Mouse (Mus musculus): ENCODE data around the gene Gm6803. TPM values are rescaled to one million over a fixed set of nuclear protein-coding genes. Genes with fewer than 3 reads are reported as not detected.
"Not testable (repeated sequence)": the region's sequence is repeated elsewhere in the genome, so short reads cannot be mapped to it uniquely, and the experiment has no call there.

The Gm6803 gene
- not detected for polyA plus RNA-seq (2012; fragmentation: generic; extraction: Trizol)
- long read RNA-seq, experiment 1: 0 reads
- long read RNA-seq, experiment 2: 0 reads

- not testable (repeated sequence) for H3K79me3 ChIP-seq (ENCODE audit: low read depth); H3K4me3 ChIP-seq (ENCODE audit: insufficient read depth, poor library complexity, severe bottlenecking); H3K36me3 ChIP-seq (ENCODE audit: control insufficient read depth, insufficient read depth); H3K27me3 ChIP-seq (ENCODE audit: control insufficient read depth, insufficient read depth, insufficient read length); H3K79me2 ChIP-seq (ENCODE audit: control insufficient read depth, insufficient read depth); H3ac ChIP-seq (ENCODE audit: control insufficient read depth, insufficient read length, low read depth)
Measured at GRCm38 (mm10) chr12:88018671-88019070, at the start of gene Gm6803. Gene Gm6803 (minus strand): TSS chr12:88018771.

- H3K79me3 ChIP-seq (ENCODE audit: low read depth); H3K27me3 ChIP-seq (ENCODE audit: control insufficient read depth, insufficient read depth, insufficient read length); H3K4me3 ChIP-seq (ENCODE audit: insufficient read depth, poor library complexity, severe bottlenecking); H3K36me3 ChIP-seq (ENCODE audit: control insufficient read depth, insufficient read depth); H3K79me2 ChIP-seq (ENCODE audit: control insufficient read depth, insufficient read depth); H3ac ChIP-seq (ENCODE audit: control insufficient read depth, insufficient read length, low read depth): not testable (repeated sequence)
Measured at GRCm38 (mm10) chr12:88045226-88045625, 26.7 kb upstream of the Gm6803 start.

- H3K36me3 ChIP-seq (ENCODE audit: control insufficient read depth, insufficient read depth); H3K4me3 ChIP-seq (ENCODE audit: insufficient read depth, poor library complexity, severe bottlenecking): not testable (repeated sequence)
Measured at GRCm38 (mm10) chr12:88039703-88040102, 21.1 kb upstream of the Gm6803 start.

GRCm38 (mm10) chr12:88039062-88039461 is 20.5 kb upstream of the Gm6803 start:
- H3K79me3 ChIP-seq (ENCODE audit: low read depth); H3K36me3 ChIP-seq (ENCODE audit: control insufficient read depth, insufficient read depth); H3ac ChIP-seq (ENCODE audit: control insufficient read depth, insufficient read length, low read depth); H3K4me3 ChIP-seq (ENCODE audit: insufficient read depth, poor library complexity, severe bottlenecking); H3K79me2 ChIP-seq (ENCODE audit: control insufficient read depth, insufficient read depth); H3K27me3 ChIP-seq (ENCODE audit: control insufficient read depth, insufficient read depth, insufficient read length): not testable (repeated sequence)

More at GRCm38 (mm10) chr12:88039703-88040102, 21.1 kb upstream of the Gm6803 start:
- H3ac ChIP-seq (ENCODE audit: control insufficient read depth, insufficient read length, low read depth); H3K79me2 ChIP-seq (ENCODE audit: control insufficient read depth, insufficient read depth); H3K27me3 ChIP-seq (ENCODE audit: control insufficient read depth, insufficient read depth, insufficient read length); H3K79me3 ChIP-seq (ENCODE audit: low read depth): not testable (repeated sequence)

- not testable (repeated sequence) for H3K79me3 ChIP-seq (ENCODE audit: low read depth); H3ac ChIP-seq (ENCODE audit: control insufficient read depth, insufficient read length, low read depth); H3K4me3 ChIP-seq (ENCODE audit: insufficient read depth, poor library complexity, severe bottlenecking); H3K27me3 ChIP-seq (ENCODE audit: control insufficient read depth, insufficient read depth, insufficient read length); H3K79me2 ChIP-seq (ENCODE audit: control insufficient read depth, insufficient read depth); H3K36me3 ChIP-seq (ENCODE audit: control insufficient read depth, insufficient read depth)
Measured at GRCm38 (mm10) chr12:88032250-88032649, 13.7 kb upstream of the Gm6803 start.

- not testable (repeated sequence) for H3K36me3 ChIP-seq (ENCODE audit: control insufficient read depth, insufficient read depth); H3ac ChIP-seq (ENCODE audit: control insufficient read depth, insufficient read length, low read depth); H3K79me2 ChIP-seq (ENCODE audit: control insufficient read depth, insufficient read depth); H3K79me3 ChIP-seq (ENCODE audit: low read depth); H3K4me3 ChIP-seq (ENCODE audit: insufficient read depth, poor library complexity, severe bottlenecking); H3K27me3 ChIP-seq (ENCODE audit: control insufficient read depth, insufficient read depth, insufficient read length)
Measured at GRCm38 (mm10) chr12:88026704-88027103, 8.1 kb upstream of the Gm6803 start, which contains the start of gene Gm2056. Gene Gm2056 (plus strand): TSS chr12:88027004.

GRCm38 (mm10) chr12:88011548-88011947 is 7.0 kb downstream of the Gm6803 start, which contains the start of gene Gm2075:
Gene Gm2075 (plus strand): TSS chr12:88011848.
- not testable (repeated sequence) for H3K79me3 ChIP-seq (ENCODE audit: low read depth); H3K27me3 ChIP-seq (ENCODE audit: control insufficient read depth, insufficient read depth, insufficient read length); H3K4me3 ChIP-seq (ENCODE audit: insufficient read depth, poor library complexity, severe bottlenecking); H3ac ChIP-seq (ENCODE audit: control insufficient read depth, insufficient read length, low read depth); H3K79me2 ChIP-seq (ENCODE audit: control insufficient read depth, insufficient read depth); H3K36me3 ChIP-seq (ENCODE audit: control insufficient read depth, insufficient read depth)

GRCm38 (mm10) chr12:88004118-88004517 is 14.5 kb downstream of the Gm6803 start:
- not testable (repeated sequence) for H3ac ChIP-seq (ENCODE audit: control insufficient read depth, insufficient read length, low read depth); H3K36me3 ChIP-seq (ENCODE audit: control insufficient read depth, insufficient read depth); H3K79me2 ChIP-seq (ENCODE audit: control insufficient read depth, insufficient read depth); H3K4me3 ChIP-seq (ENCODE audit: insufficient read depth, poor library complexity, severe bottlenecking); H3K27me3 ChIP-seq (ENCODE audit: control insufficient read depth, insufficient read depth, insufficient read length); H3K79me3 ChIP-seq (ENCODE audit: low read depth)

- not testable (repeated sequence) for H3K79me3 ChIP-seq (ENCODE audit: low read depth); H3K4me3 ChIP-seq (ENCODE audit: insufficient read depth, poor library complexity, severe bottlenecking); H3K27me3 ChIP-seq (ENCODE audit: control insufficient read depth, insufficient read depth, insufficient read length); H3K79me2 ChIP-seq (ENCODE audit: control insufficient read depth, insufficient read depth); H3ac ChIP-seq (ENCODE audit: control insufficient read depth, insufficient read length, low read depth); H3K36me3 ChIP-seq (ENCODE audit: control insufficient read depth, insufficient read depth)
Measured at GRCm38 (mm10) chr12:87984000-87984399, 34.6 kb downstream of the Gm6803 start.

Other genes starting within 250 kb of the Gm6803 start
- gene Gm21319, start 243.0 kb downstream of the Gm6803 start, polyA plus RNA-seq (2012; fragmentation: generic; extraction: Trizol): not detected
- not detected for gene Gm21936, start 223.3 kb downstream of the Gm6803 start, polyA plus RNA-seq (2012; fragmentation: generic; extraction: Trizol)
- gene BB287469, start 202.2 kb downstream of the Gm6803 start, polyA plus RNA-seq (2012; fragmentation: generic; extraction: Trizol): not detected
- gene Gm2001, start 176.4 kb downstream of the Gm6803 start, polyA plus RNA-seq (2012; fragmentation: generic; extraction: Trizol): not detected
- gene Gm2016, start 144.7 kb downstream of the Gm6803 start, polyA plus RNA-seq (2012; fragmentation: generic; extraction: Trizol): 0.12 TPM
- not detected for gene Gm2022, start 123.4 kb downstream of the Gm6803 start, polyA plus RNA-seq (2012; fragmentation: generic; extraction: Trizol)
- not detected for gene Gm2035, start 98.9 kb downstream of the Gm6803 start, polyA plus RNA-seq (2012; fragmentation: generic; extraction: Trizol)
- gene Gm2042, start 64.7 kb downstream of the Gm6803 start, polyA plus RNA-seq (2012; fragmentation: generic; extraction: Trizol): 0.08 TPM
- not detected for gene Gm2075, start 6.9 kb downstream of the Gm6803 start, polyA plus RNA-seq (2012; fragmentation: generic; extraction: Trizol)
- not detected for gene Gm2056, start 8.2 kb upstream of the Gm6803 start, polyA plus RNA-seq (2012; fragmentation: generic; extraction: Trizol)
- not detected for gene Gm16368, start 64.9 kb upstream of the Gm6803 start, polyA plus RNA-seq (2012; fragmentation: generic; extraction: Trizol)
- 0.11 TPM for gene Gm10436, start 163.3 kb upstream of the Gm6803 start, polyA plus RNA-seq (2012; fragmentation: generic; extraction: Trizol)
- 0.88 TPM for gene Gm8332, start 231.3 kb upstream of the Gm6803 start, polyA plus RNA-seq (2012; fragmentation: generic; extraction: Trizol)

All from C2C12 (cell line).